Comparison of ENCODE assay signal across 15 mouse cellular contexts in genomic region chr9:120023086-120023811, GRCm38 (mm10). TPM values are rescaled to one million over a fixed set of nuclear protein-coding genes. Genes with fewer than 3 reads are reported as not detected.
DNase-seq lines count a peak whose midpoint lies in the region; ATAC-seq and TF ChIP-seq lines count a peak whose summit lies in the region.
"Had no signal": no experiment of that assay in that cellular context is flagged by ENCODE, and none has a peak within 500 bp of the region (broad histone marks: within the 10 kb centered on the region; RNA-seq: fewer than 3 reads in every experiment).

Gene Xirp1 (minus strand): TSS chr9:120023598.

- intact Hi-C loops in gastrocnemius, adult 2 months (cut with DNase I): no loop called here
- intact Hi-C loops in heart, postnatal 25 days (cut with DNase I): no loop called here

- H3K36me3 ChIP-seq in heart, embryonic 10.5 days: peaks cover 17% of the 10 kb centered on the region
- H3K36me3 ChIP-seq in forebrain, postnatal 0 days (ENCODE audit: insufficient read depth): no peaks in the 10 kb centered on the region
- H3K36me3 ChIP-seq: embryonic facial prominence, embryonic 15.5 days; limb, embryonic 13.5 days; lung, embryonic 15.5 days; midbrain, embryonic 10.5 days had no signal

- TF ChIP-seq CTCF in gastrocnemius, adult 2 months (IDR thresholded peaks at IDR 0.05): no peak
- TF ChIP-seq CTCF in forebrain, postnatal 0 days (IDR thresholded peaks at IDR 0.05; ENCODE audit: low read depth): no peak

- 48% methylated on average over 18 of the region's 18 CpGs for WGBS in heart, embryonic 10.5 days
- WGBS in forebrain, postnatal 0 days: 85% methylated on average over 18 of the region's 18 CpGs

- no peaks in the 10 kb centered on the region for H3K27me3 ChIP-seq in heart, embryonic 10.5 days (ENCODE audit: insufficient read depth, poor library complexity, severe bottlenecking)
- H3K27me3 ChIP-seq in forebrain, postnatal 0 days (ENCODE audit: insufficient read depth, low read length): no peaks in the 10 kb centered on the region
- H3K27me3 ChIP-seq: embryonic facial prominence, embryonic 15.5 days; limb, embryonic 13.5 days; lung, embryonic 15.5 days; Patski had no signal

- peak; percentile 61 for DNase-seq in CD4-positive helper T cell, adult 2 months (ENCODE audit: low read depth, low spot score)
- DNase-seq in gastrocnemius, adult 2 months: peak; percentile 71
- no peak for DNase-seq in heart, embryonic 10.5 days (ENCODE audit: low spot score)
- no peak for DNase-seq in heart, postnatal 25 days (ENCODE audit: low spot score)
- DNase-seq in layer of hippocampus, adult 9-11 months: no peak
- no peak for DNase-seq in forebrain, postnatal 0 days
- DNase-seq: thymus, postnatal 25 days had no signal

- peaks cover 59% of the 10 kb centered on the region for H3K4me1 ChIP-seq in heart, embryonic 10.5 days
- H3K4me1 ChIP-seq in forebrain, postnatal 0 days (ENCODE audit: insufficient read depth): peaks cover 3% of the 10 kb centered on the region; the same call in 1 of the 2 replicates

- H3K4me3 ChIP-seq in gastrocnemius, adult 2 months: peak within 1 kb of the TSS; percentile 82
- peak within 1 kb of the TSS; percentile 67 for H3K4me3 ChIP-seq in heart, embryonic 10.5 days
- H3K4me3 ChIP-seq in forebrain, postnatal 0 days (ENCODE audit: low read depth, low read length): no peak within 1 kb of the TSS
- H3K4me3 ChIP-seq: embryonic facial prominence, embryonic 15.5 days; limb, embryonic 13.5 days; lung, embryonic 15.5 days; midbrain, embryonic 10.5 days had no signal

- no peaks in the 10 kb centered on the region for H3K9me3 ChIP-seq in heart, embryonic 10.5 days
- H3K9me3 ChIP-seq in forebrain, postnatal 0 days (ENCODE audit: low read length): no peaks in the 10 kb centered on the region
- H3K9me3 ChIP-seq: embryonic facial prominence, embryonic 15.5 days; limb, embryonic 13.5 days; lung, embryonic 15.5 days; midbrain, embryonic 10.5 days had no signal

- H3K9ac ChIP-seq in forebrain, postnatal 0 days: no peak within 1 kb of the TSS
- H3K9ac ChIP-seq: embryonic facial prominence, embryonic 15.5 days; limb, embryonic 13.5 days; lung, embryonic 15.5 days had no signal

- no peak for ATAC-seq in erythroid progenitor cell, adult 5-6 weeks (replicated peaks; ENCODE audit: low FRiP score, poor library complexity, severe bottlenecking)
- no peak for ATAC-seq in forebrain, postnatal 0 days
- ATAC-seq: forebrain, embryonic 14.5 days; inflammation-experienced regulatory T-cells, adult 6 months; Patski had no signal

- no peak within 1 kb of the TSS for H3K4me2 ChIP-seq in forebrain, postnatal 0 days (ENCODE audit: low read depth)
- H3K4me2 ChIP-seq: embryonic facial prominence, embryonic 15.5 days; limb, embryonic 13.5 days; lung, embryonic 15.5 days had no signal

- peak within 1 kb of the TSS; percentile 99 for H3K27ac ChIP-seq in gastrocnemius, adult 2 months
- H3K27ac ChIP-seq in heart, embryonic 10.5 days: peak within 1 kb of the TSS; percentile 95
- no peak within 1 kb of the TSS for H3K27ac ChIP-seq in forebrain, postnatal 0 days (ENCODE audit: low read depth, low read length)
- H3K27ac ChIP-seq: embryonic facial prominence, embryonic 15.5 days; limb, embryonic 13.5 days; lung, embryonic 15.5 days had no signal

RNA-seq across cellular contexts. Expression of gene Xirp1, which starts in this region (rescaled TPM):
- total RNA-seq in gastrocnemius, adult 2 months (2021): 100 to 1,000 TPM in 1 of 2 experiments, 10 to 100 TPM in 1; 70.1 to 116 TPM
- 41.1 and 90.1 TPM in 2 replicates for polyA plus RNA-seq in heart, embryonic 10.5 days (2016; fragmentation: Nextera tagmentation; extraction: Ambion mirVana)
- total RNA-seq in heart, postnatal 25 days (2021): 100 to 1,000 TPM; 125 to 136 TPM
- not detected in 2 replicates for total RNA-seq in erythroid progenitor cell, adult 5-6 weeks (2015; ENCODE audit: low replicate concordance)
- total RNA-seq in erythroid progenitor cell, adult 5-6 weeks (2017; ENCODE audit: low replicate concordance): not detected in 2 replicates
- total RNA-seq in forebrain, postnatal 0 days (2014; rRNA removed): not detected in 2 replicates
- polyA plus RNA-seq in forebrain, postnatal 0 days (2015; fragmentation: Nextera tagmentation; extraction: Ambion mirVana): not detected in 2 replicates
- polyA plus RNA-seq: forebrain, embryonic 14.5 days; inflammation-experienced regulatory T-cells, adult 6 months; midbrain, embryonic 10.5 days had no signal

Comparison
In these comparisons a context has a peak if more than half of its experiments do, and no peak if none do; other contexts are left out.
1. RNA of gene Xirp1 (total RNA-seq): 125 to 136 TPM in heart, postnatal 25 days and 70.1 to 116 TPM in gastrocnemius, adult 2 months; not detected in erythroid progenitor cell, adult 5-6 weeks and not detected in forebrain, postnatal 0 days; every median in the first group is over 10 times any median in the second.
2. RNA of gene Xirp1 (polyA plus RNA-seq): 41.1 to 90.1 TPM in heart, embryonic 10.5 days; not detected in forebrain, postnatal 0 days; every median in the first group is over 10 times any median in the second.
3. DNase-seq: peak in CD4-positive helper T cell, adult 2 months (single experiment) and gastrocnemius, adult 2 months (single experiment); none in heart, embryonic 10.5 days (single experiment), heart, postnatal 25 days (single experiment), layer of hippocampus, adult 9-11 months (single experiment) and forebrain, postnatal 0 days (single experiment).